Mouse (Mus musculus) neutrophil, adult 83 days (primary cell): ENCODE data around the gene Mettl8. TPM values are rescaled to one million over a fixed set of nuclear protein-coding genes. Genes with fewer than 3 reads are reported as not detected.

ENCODE experiments used
- total RNA-seq, 2 experiments: library from RNA; stranded (reverse); gene quantifications; one replicate each; pipeline ENCODE4 v1.2.4; 2023

Gene Mettl8
- 1 to 10 TPM; 7.2 to 8.2 TPM for total RNA-seq

DNA sequence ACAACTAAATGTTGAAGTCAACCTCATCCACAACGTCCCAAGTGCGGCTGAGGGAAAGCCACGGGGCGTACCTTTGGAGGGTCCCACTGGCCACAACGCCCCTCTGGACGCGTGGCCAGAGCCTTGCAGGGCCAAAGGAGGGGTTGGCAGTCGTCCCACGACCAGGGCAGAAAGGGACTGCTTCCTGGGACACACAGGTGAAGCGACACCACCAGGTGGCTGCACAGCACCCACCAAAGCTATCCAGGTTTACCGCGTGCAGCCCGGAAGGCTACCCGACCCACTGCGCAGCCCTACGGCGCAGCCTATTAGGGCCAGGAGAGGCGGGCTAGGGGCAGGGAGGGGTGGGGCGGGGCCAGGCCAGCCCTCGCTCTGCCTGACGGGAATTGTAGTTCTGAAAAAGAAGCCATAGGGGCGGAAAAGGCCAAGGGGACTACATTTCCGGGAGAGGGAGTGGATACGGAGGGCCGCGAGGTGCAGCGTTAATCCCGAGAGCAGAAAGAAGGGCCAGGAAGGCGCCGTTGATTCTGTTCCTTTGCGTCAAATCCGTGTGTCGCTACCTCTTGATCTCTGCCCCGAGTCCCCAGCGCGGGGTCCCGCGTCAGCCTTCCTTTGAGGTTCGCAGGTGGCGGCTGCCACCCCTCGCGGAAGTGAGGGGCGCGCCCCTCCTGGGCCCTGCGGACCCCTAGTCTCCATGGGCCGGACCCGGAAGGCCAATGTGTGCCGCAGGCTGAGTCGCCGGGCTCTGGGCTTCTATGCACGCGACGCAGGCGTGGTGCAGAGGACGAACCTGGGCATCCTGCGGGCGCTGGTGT is at the start of gene Mettl8, which contains the start of gene Dcaf17:
Gene Mettl8 (minus strand): TSS at position 284 of the 815 bp plus-strand sequence.
Gene Dcaf17 (plus strand): TSS at position 29 of the 815 bp plus-strand sequence.

Other genes with a start within 250 kb of the Mettl8 start
- 10 to 100 TPM; 51.1 to 60.3 TPM for gene Tlk1, start 229.9 kb downstream of the Mettl8 start, total RNA-seq
- 10 to 100 TPM in 1 of 2 experiments, 1 to 10 TPM in 1; 9.5 to 10.5 TPM for gene Dcaf17, start 255 bp downstream of the Mettl8 start, total RNA-seq
- gene Cybrd1, start 62.3 kb upstream of the Mettl8 start, total RNA-seq, result under 1 TPM; 0.11 to 0.15 TPM
- gene Dync1i2, start 156.1 kb upstream of the Mettl8 start, total RNA-seq, result 10 to 100 TPM; 76.9 to 79.2 TPM